Mouse (Mus musculus) mature B cell (primary cell): ENCODE data around the gene Numa1.
"Not testable (repeated sequence)": the region's sequence is repeated elsewhere in the genome, so short reads cannot be mapped to it uniquely, and the experiment has no call there.

ENCODE experiments used
- in situ Hi-C: fragments of 300-500 bp; cut with MboI; formaldehyde crosslinking; loops from 2 replicates; pipeline ENCODE4 v1.14.3; 2019

The Numa1 gene

DNA sequence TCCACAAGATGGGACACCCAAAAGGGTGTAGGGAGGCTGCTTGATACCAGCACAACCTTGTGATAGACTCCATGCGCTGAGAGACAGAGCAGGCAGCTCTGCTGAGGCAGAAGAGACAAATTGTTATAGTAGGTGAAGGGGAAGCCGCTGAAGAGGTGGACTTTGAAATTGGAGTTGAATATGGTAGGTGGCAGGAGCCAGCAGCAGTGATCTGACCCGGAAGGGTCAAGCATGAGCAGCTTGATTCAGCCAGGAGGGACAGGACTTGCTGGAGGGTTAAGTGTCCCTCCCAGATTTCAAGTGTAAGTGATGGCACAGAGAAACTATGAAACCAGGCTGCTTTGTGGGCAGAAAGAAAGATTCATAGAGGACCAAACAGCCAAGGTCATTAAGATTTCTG, 51.2 kb downstream of the Numa1 start:
- in situ Hi-C loops, result no loop called here

DNA sequence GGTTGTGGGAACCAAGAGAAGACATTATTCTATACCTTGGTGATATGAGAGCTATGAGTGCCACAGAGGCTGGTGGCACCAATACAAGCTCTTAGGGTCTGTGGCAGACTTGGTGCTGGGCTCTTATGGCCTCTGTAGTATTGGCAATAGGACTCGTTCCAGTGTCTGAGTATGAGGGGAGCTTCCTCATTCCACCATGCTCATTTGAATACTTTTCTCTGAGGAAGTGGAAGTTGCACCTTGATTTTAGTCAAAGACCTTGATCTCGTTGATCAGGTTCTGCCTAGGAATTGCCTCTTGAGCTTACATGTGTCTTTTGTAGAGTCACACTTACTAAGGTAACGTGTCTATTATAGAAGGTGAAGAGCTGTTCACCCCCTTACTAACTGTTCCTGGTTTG, 60.3 kb downstream of the Numa1 start:
- in situ Hi-C loops, result no loop called here

DNA sequence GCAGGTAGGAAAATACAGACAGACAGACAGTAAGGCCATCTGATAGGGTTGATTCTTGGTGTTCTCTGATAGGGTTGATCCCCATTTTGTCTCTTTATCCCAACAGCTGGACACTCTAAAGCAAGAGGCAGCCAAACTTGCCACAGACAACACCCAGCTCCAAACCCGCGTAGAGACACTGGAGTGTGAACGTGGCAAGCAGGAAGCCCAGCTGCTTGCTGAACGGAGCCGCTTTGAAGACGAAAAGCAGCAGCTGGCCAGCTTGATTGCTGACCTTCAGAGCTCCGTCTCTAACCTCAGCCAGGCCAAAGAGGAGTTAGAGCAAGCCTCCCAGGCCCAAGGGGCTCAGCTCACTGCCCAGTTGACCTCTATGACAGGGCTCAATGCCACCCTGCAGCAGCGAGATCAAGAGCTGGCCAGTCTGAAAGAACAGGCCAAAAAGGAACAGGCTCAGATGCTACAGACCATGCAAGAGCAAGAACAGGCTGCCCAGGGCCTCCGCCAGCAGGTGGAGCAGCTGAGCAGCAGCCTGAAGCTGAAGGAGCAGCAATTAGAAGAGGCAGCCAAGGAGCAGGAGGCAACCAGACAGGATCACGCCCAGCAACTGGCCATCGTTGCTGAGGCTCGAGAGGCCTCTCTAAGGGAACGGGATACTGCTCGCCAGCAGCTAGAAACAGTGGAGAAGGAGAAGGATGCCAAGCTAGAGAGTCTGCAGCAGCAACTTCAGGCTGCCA, 64.5 kb downstream of the Numa1 start:
- in situ Hi-C loops, result no loop called here

DNA sequence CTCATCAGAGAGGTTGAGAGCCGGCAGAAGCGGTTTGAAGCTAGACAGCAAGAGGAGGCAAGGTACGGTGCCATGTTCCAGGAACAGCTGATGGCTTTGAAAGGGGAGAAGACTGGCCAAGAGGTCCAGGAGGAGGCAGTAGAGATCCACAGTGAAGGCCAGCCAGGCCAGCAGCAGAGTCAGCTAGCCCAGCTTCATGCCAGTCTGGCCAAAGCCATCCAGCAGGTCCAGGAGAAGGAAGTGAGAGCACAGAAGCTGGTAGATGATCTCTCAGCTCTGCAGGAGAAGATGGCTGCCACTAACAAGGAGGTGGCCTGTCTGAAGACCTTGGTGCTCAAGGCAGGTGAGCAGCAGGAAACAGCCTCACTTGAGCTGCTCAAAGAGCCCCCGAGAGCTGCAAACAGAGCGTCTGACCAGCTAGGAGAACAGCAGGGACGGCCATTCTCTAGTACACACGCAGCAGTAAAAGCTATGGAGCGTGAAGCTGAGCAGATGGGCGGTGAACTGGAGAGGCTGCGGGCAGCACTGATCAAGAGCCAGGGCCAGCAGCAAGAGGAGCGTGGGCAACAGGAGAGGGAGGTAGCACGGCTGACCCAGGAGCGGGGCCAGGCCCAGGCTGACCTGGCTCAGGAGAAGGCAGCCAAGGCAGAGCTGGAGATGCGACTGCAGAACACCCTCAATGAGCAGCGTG, 65.7 kb downstream of the Numa1 start:
- in situ Hi-C loops, result no loop called here

DNA sequence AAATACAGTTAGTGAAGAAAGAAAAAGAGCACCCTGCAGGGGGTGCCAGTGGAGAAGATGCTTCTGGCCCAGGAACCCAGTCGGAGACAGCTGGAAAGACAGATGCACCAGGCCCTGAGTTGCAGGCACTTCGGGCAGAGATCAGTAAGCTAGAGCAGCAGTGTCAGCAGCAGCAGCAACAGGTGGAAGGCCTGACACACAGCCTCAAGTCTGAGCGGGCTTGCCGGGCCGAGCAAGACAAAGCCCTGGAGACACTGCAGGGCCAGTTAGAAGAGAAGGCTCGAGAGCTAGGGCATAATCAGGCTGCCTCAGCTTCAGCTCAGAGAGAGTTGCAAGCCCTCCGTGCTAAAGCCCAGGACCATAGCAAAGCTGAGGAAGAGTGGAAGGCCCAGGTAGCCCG, 66.4 kb downstream of the Numa1 start:
- in situ Hi-C loops, result no loop called here

DNA sequence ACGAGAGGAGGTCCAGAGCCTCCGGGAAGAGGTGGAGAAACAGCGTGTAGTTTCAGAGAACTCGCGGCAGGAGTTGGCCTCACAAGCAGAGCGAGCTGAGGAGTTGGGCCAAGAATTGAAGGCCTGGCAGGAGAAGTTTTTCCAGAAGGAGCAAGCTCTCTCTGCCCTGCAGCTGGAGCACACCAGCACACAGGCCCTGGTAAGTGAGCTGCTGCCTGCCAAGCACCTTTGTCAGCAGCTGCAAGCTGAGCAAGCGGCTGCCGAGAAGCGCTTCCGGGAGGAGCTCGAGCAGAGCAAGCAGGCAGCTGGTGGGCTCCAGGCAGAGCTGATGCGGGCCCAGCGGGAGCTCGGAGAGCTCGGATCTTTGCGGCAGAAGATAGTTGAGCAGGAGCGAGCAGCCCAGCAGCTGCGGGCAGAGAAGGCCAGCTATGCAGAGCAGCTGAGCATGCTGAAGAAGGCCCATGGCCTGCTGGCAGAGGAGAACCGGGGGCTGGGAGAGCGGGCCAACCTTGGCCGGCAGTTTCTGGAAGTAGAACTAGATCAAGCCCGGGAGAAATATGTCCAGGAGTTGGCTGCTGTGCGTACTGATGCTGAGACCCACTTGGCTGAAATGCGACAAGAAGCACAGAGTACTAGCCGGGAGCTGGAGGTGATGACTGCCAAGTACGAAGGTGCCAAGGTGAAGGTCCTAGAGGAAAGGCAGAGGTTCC, 67.2 kb downstream of the Numa1 start:
- in situ Hi-C loops, result no loop called here

DNA sequence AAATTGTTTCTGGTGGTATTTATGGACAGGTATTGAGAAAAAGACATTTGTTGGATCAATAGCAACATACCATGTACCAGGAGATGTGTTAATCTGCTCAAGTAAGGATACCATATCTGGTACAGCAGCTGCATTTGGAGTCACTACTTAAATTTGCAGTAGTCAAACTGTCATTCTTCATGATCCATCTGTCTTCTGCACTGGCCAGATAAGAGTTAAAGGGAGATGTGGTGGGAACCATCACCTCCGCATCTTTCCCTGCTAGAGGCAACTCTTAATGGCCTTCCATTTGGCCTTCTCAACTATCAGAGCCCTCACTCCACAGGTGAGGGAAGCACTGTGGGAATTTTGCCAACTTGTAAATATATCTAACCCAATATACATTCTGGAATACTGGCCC, 72.6 kb downstream of the Numa1 start:
- in situ Hi-C loops, result no loop called here

DNA sequence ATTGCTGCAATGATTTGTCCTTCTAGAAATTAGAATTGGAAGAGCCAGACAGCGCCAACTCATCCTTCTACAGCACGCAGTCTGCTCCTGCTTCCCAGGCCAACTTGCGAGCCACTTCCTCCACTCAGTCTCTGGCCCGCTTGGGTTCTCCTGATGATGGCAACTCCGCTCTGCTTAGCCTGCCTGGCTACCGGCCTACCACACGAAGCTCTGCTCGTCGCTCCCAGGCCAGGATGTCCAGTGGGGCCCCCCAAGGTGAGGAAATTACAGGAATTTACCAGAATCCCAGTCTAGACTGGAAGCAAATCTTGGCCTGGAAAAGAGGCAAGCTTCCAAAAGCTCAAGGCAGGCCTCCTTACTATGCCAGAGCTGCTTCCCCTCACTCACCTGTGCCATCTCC, 77.9 kb downstream of the Numa1 start:
- in situ Hi-C loops, result no loop called here

DNA sequence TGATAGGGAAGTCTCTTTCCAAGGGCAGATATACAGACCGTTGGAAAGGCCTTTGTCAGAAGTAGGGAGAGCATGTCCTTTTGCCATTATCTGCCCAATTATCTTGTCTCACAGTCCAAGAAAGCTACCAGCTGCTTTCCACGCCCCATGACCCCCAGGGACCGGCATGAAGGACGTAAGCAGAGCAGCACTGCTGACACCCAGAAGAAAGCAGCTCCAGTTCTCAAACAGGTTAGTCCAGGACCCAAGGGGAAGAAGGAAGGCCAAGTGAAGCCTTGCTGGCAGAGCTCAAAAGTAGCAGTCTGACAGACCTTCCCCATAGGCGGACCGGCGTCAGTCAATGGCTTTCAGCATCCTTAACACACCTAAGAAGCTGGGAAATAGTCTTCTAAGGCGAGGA, 79.5 kb downstream of the Numa1 start:
- in situ Hi-C loops, result no loop called here

DNA sequence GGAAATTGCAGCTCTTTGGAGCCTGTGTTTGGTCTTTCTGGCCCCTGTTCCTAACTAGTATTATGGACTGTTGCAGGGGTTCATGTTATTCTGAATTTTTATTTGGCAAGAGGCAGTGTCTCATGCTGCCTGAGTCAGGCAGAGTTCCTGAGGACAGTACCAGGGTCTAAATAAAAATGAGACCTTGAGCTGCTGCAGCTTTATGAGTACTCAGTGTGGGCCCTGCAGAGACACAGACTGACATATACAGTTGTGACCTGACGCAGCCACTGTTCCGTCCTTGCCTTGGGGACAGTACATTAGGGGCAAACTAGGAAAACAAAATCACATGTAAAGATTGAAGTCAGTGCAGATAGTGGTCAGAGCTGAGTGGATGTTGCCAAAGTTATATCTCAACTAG, 81.1 kb downstream of the Numa1 start:
- in situ Hi-C loops, result no loop called here

DNA sequence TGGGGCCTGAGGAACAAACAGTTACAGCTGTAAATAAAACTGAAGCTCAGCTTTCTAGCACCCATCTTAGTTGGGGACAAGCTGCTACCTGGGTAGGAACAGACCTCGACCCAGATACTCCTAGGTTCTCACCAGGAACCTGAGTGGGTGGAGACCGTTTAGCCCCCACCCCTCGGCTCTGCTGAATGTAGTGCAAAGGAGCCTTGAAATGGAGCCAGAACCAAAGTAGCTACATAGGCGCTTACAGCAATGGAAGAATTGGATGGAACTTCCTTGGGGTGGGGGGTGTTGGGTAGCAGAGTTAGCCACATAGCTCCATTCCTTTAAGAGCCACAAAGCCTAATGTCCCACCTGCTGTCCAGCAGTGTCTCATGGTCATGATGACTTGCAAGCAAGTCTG, 83.0 kb downstream of the Numa1 start:
- in situ Hi-C loops, result no loop called here

DNA sequence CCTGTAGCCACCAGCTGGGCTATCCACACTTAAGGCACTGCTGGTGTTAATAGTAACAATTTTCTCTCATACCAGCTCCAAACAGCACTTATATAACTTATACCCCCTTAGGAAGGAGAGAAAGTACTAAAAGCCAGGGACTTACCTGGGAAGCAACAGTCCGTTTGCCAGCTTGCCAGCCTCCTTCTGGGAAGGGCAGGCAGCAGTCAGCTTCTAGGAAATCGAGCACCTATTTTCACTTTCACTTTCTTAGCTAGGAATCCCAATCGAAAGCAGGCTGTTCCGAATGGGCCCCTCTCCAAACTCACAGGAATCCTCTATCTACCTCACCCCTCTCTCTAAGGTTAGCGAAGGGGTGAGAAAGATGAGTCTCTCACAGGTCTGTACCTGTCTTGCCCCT, 83.5 kb downstream of the Numa1 start:
- in situ Hi-C loops, result no loop called here

DNA sequence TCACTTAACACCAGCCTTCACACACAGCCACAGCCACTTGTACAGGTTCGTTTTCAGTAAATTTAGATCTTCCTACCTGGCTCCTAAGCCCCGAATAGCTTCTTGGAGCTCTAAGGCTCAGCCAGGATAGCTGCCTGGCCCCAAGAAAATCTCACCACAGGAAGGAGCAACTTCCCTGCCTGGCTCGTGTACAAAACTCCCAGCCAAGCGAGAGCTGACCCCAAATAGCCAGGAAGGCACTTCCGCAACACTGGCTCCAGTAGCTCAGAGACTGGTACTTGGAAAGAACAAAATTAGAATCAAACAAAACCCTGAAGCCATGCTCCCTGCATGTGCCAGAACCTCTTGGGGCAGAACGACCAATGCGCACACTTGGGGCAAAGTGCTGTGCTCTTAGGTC, 84.1 kb downstream of the Numa1 start:
- in situ Hi-C loops, result no loop called here

DNA sequence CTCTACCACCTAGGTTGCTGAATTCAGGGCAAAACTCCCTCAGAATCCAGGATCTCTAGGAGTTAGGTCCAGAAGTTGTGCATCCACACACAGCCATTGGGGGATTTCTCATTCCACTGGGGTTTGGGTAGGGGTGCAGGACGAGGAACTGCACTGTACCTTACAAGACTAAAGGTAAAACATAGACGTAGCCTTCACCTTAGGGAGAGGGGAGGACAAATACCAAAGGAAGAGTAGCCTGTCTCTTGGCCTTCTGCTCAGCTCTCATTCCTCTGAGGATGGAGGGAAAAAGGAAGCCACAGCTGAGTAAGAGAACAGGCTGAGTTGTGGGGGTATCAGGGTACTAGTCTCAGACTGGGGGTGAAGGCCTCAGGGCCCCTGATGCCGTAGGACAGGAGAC, 84.7 kb downstream of the Numa1 start, which contains the start of gene Il18bp:
TSS of gene Il18bp (minus strand) at position 101 of the 400 bp plus-strand sequence.
- in situ Hi-C loops, result no loop called here

DNA sequence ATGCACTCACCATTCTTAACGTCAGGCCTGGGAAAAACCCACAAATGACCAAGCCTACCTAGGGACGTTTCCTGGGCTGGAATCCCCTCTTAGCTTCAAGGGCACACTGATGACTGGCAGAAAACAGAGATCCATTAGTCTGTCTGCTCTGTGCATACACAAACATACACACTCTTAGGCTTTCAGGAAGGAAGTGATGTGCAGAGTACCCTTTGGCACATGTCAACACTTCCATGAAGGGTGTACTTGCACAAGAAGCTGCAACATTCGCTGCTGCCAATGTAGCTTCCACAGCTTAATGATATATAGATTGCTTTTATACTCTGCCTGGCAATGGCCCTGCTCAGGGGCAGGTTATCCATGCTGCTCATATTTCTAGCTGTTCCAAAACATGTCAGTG, 85.5 kb downstream of the Numa1 start:
- in situ Hi-C loops, result no loop called here

DNA sequence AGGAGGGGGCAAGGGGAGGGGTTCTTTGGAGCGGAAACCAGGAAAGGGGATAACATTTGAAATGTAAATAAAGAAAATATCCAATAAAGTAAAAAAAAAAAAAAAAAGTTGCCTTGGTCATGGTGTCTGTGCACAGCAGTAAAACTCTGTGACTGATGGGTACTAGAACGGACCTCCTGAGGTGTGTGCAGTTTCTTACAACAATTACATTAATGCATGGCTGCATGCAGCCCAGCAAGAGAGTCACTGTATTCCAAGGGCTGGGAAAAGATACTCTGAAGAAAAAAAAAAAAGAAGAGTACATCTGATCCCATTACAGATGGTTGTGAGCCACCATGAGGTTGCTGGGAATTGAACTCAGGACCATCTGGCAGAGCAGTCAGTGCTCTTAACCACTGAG, 87.0 kb downstream of the Numa1 start:
- in situ Hi-C loops, result not testable (repeated sequence)

DNA sequence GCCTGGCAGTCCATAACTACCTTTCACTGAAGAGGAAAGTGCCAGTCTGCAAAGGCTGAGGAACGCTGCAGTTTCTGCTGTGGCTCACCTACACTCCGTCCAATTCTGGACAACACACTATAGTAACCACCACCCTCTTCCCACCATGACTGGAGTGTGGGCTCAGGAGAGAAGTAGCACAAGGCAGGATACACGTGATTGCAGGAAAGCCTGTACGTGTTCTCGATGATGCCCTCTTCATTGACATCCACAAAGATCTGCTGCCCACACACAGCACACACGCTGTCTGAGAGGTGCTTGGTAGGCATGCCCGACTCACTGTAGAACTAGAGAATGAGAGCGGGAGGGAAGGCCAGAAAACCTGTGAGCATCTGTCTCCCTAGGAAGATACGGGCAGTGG, 89.9 kb downstream of the Numa1 start:
- in situ Hi-C loops, result no loop called here

DNA sequence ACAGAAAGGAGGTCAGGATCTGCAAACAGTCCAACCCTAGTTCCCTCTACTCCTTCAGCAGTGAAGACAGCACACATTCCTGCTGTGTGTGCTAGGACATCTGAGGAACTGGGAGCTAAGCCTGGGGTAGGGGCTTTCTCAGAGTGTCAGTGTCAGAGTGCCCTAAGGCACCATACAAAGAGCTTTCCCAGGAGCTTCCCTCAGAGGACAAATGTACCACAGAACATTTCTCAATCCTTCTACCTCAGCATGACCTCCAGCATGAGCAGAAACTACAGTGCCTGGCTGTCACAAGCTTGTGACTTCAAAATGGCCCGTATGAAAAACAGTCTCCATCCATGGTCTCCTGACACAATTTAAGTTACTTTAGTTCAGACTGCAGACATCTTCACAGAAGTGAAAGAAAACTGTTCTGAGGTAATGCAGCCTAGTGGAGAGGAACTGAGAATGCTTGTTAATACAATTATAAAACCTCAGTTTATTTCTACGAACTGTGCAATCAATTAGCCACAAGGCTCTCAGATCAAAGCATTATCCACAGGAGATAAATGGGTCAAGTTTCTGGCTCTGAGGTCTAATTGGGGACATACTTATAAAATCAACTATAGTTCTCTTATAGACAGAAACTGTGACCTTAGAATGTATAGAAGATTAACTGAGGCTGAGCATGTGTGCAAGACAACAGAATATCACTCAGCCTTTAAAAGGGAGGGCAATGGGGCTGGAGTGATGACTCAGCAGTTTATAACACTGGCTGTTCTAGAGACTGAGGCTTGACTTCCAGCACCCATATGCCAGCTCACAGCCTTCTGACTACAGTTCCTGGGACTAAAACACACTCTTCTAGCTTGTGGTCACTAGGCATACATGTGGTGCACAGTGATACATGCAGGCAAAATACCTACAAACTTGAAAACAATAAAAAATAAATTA, 91.5 kb downstream of the Numa1 start:
- in situ Hi-C loops, result no loop called here

DNA sequence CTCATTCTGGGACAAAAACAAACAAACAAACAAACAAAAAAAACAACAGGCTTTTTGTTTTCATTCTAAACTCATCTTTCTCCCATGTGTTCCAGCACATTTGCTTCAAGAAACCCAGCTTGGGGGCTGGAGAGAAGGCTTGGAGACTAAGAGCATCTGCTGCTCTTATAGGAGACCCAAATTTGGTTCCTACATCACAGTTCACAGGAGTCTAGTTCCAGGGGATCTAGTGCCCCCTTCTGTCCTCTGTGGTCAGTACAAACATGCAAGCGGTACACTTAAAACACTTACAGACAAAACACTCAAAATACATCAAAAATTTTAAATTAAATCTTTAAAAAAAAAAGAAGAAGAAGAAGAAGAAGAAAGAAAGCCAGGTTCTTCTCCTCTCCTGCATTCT, 101.0 kb downstream of the Numa1 start:
- in situ Hi-C loops, result no loop called here

DNA sequence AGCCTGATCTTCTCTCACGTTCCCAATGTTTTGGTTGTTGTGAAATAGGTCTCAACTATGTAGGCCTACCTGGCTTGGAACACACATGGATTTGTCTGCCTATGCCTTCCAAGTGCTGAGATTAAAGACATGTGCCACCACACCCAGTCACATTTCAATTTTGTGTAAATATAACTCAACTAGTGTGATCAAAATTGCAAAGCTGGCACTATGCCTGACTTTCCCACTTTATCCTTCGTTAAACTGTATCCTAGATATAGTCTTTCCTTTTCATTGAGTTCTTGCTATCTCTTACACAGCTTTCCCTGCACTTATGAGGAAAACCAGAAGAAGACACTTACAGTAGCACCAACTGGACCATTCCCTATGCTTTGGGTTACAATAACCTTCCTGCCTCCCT, 101.6 kb downstream of the Numa1 start:
- in situ Hi-C loops, result no loop called here

DNA sequence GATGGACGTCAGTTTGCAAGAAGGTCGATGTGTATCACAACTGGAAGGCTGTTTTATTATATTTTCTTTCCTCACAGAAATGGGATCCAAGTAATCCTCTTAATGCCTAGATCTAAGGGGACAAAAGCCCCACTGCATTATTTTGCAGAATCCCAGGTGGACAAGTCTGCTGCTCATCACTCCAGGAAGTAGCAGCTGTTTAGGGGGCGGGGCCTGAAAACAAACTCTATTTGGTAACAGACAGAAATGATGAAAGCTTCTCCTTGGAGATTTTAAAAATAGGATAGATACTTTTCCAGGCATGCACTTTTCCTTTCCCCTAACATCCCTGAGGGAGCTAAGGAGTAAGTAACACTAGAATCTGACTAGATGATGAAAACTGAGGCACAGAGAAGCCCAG, 103.4 kb downstream of the Numa1 start:
- in situ Hi-C loops, result no loop called here

DNA sequence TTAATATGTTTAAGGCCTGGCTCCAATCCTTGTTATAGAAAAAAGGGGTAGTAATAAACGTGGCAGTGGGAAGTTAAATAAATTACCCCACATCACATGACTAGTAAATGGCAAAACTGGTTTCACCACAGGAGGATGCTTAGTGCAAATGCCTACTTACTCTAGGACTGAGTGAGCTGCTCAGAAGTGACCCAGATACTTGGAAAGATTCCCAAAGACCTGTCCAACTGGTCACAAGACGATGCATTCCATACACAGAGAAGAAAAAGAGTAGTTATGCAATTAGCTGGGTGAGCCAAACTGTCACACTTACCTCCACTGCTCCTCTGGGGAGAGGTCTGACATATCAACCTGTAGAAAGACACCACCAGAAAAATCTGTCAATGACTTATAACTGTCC, 108.4 kb downstream of the Numa1 start:
- in situ Hi-C loops, result no loop called here
